Mouse (Mus musculus) gastrocnemius, adult 18-20 months (tissue): ENCODE measurements around the gene Camkk1. TPM values are rescaled to one million over a fixed set of nuclear protein-coding genes. Genes with fewer than 3 reads are reported as not detected.

Source experiments
- DNase-seq: peaks from one replicate; pipeline ENCODE4 v3.0.0; 2021; ENCODE audit warnings: low spot score
- long read RNA-seq, 2 experiments: library from polyadenylated mRNA; stranded (forward); transcript quantifications; one replicate each; pipeline ENCODE4 v2.0.0; 2021
- total RNA-seq, 2 experiments: library from RNA; stranded (reverse); gene quantifications; 2 replicates each; pipeline ENCODE4 v1.2.3; 2021

The Camkk1 gene
- under 1 TPM; 0.55 to 0.64 TPM for total RNA-seq
- long read RNA-seq, experiment 1, partial matches to known transcripts, result 0 of 2 reads
- long read RNA-seq, experiment 1, other reads (novel, unspliced or antisense), result 1 of 2 reads
- long read RNA-seq, experiment 2, partial matches to known transcripts, result 0 of 1 reads
- long read RNA-seq, experiment 2, other reads (novel, unspliced or antisense), result 1 of 1 reads

DNA sequence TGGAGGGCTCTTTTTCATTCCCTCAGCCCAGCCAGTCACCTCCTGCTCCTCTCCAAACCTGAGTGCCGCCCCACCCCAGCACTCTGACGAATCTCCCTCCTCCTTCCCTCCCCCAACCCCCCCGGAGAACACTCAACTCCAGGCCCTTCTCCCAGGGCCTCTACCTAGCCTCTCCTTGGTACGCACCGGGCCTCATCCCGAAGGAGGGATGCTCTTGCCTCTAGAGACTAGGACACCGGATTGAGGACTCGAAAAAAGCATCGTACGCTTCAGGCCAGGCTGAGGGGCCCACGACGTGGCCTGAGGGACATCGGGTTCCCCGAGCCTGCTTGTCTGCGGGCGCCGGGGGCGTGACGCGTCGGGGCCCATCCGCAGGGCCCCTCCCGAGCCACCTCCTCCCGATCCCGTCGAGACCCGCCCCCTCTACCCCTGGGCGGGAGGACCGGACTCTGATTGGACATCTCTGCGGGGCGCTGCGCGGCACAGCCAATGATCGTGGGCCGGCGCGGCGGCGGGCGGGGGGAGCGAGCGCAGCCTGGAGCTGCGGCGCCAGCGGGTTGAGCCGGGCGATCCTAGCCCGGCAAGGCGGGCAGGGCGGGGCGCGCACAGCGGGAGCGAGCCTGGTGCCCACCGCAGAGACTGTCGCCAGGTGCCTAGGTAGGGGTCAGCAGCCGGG, at the start of gene Camkk1:
Gene Camkk1, plus strand, starts transcription at position 538 of the 676 bp plus-strand sequence.
- DNase-seq, result peak; percentile 93

DNA sequence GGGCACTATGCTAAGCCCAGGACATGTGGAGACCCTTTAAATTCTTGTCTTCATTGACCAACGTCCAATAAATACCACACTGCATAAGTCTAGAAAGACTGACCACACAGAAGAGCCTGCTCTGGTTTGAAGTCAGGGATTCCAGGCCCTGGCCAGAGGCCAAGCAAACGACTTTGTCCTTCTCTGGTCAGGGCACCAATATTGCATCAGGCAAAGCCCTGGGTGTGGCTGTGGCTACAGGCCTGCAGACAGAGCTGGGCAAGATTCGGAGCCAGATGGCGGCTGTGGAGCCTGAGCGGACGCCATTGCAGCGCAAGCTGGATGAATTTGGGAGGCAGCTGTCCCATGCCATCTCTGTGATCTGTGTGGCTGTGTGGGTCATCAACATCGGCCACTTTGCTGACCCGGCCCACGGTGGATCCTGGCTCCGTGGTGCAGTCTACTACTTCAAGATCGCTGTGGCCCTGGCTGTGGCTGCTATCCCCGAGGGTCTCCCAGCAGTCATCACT, 43.8 kb upstream of the Camkk1 start:
- DNase-seq, result no peak

DNA sequence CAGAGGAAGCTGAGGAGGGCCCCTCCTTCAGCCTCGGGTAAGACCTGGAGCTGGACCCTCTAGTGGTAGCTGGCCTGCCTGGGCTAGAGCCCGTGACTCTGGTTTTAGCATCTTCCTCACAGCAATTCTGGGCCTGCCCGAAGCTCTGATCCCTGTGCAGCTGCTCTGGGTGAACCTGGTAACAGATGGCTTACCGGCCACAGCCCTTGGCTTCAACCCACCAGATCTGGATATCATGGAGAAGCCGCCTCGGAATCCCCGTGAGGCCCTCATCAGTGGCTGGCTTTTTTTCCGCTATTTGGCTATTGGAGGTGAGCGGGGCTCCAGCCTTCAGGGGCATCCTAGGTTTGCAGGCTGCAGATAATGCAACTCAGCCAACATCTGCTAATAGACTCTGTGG, 36.3 kb upstream of the Camkk1 start:
- no peak for DNase-seq

DNA sequence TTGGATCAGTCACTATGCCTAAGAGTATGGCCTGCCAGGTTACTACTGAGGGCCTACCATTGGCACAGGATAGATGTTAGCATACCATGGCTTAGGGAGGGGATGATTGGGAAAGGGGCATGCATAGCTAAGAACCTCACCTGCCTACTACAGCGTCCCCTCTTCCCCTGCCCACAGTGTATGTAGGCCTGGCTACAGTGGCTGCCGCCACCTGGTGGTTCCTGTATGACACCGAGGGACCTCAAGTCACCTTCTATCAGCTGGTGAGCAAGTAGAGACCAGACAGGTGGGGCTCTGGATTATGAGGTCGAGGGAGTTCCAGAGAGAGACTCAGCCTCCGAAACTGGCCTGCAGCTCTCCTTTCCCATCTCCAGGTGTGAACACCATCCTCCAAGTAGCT, 35.5 kb upstream of the Camkk1 start:
- DNase-seq, result no peak

DNA sequence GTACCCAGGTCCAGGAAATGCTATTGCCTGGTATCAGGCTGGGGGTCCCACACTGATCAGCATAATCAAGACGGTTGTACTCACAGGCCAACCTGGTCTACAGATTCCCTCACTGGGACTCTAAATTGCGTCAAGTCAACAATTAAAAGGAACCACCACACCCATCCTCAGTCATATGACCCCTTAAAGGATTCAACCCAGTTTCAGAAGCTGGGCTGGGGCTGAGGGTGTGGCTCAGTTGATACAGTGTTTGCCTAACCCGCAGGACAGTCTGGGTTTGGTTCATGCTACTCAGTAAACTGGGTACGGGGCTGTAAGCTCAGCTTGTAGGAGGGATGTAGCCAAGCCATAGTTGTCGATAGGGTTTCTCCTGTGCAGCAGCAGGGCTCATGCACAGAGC, 32.1 kb upstream of the Camkk1 start:
- no peak for DNase-seq

DNA sequence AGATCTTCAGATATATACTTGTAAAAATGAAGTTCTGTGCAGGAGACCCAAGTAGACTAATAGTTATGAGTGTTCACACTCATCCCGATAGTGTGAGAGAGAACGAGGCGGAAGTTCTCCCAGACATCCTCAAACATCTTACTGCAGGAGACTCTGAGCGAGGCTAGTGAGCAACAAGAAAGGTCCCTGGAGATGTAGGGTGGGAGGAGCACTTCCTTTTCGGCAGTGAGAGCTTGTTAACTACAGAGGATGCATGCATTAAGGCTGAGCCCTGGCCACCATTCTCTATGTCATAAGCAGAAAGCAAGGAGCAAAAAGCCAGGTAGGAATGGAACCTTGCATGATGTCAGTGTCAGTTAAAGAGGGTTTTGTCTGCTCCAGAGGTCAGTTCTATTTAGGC, 31.6 kb upstream of the Camkk1 start:
- no peak for DNase-seq

DNA sequence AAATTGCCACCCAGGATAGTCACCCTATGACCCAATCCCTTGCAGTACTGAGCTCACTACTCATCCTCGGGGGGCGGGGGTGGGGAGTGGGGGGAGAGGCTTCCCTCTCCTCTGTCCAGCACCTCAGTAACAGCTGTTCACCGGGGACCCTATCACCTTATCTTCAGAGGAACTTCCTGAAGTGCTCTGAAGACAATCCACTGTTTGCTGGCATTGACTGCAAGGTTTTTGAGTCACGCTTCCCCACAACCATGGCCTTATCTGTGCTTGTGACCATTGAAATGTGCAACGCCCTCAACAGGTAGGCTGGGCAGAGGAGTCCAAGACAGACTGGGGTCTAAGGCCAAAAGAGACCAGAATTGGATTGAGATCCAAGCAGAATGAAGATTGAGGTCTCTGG, 31.0 kb upstream of the Camkk1 start:
- DNase-seq, result no peak

DNA sequence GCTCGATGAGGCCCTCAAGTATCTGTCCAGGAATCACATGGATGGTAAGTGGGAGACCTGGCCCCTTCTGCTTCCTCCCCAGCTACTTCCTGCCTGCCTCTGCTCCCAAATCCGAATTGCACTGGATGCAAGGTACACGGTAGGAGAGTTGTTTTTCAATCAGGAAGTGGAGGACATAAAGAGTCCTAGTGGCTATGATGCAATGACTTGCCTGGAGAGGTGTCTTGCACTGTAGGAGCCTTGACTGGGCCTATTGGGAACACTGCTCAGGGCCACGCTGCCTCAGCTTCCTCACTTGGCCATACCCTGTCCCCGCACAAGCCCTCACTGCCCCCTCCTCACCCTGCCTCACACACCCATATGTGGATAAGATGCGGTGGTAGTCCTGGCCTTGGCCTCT, 29.8 kb upstream of the Camkk1 start:
- no peak for DNase-seq

DNA sequence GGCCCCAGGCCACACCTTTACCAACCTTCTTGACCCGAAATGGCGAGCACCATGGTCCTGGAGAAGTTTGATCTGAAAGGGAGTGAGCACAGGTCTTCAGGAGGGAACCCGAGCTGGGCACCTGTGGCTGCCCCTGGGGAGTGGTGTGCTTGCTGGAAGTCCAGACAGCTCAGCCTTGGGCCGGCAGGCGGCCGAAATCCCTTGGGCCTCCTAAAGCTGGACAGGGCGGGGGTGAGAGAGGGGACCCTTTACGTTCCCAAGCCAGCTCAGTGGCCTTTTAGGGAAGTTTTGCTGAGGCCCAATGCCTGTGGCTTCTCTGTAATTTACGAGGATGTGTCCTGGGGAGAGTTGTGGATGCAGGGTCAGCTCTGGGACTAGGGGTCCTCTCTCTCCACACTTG, 28.1 kb upstream of the Camkk1 start:
- DNase-seq, result no peak

DNA sequence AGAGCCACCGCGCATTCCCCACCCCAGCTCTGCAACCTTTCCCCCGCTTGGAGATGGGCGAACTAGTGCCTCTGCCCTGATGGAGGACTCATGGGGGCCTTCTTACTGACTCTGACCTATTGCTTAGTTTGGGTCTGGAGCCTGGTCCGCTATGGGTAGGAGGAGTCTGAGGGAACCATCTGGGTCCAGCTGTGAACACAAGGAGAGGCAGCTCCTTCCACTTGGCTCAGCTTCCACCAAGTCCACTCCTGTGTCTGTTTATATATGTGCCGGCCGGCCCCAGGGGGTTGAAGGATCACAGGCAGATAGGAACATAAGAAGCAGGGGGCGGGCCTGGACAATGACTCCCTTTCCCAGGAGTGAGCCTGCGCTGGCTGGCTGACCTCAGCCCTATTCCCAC, 26.8 kb upstream of the Camkk1 start:
- DNase-seq, result no peak

DNA sequence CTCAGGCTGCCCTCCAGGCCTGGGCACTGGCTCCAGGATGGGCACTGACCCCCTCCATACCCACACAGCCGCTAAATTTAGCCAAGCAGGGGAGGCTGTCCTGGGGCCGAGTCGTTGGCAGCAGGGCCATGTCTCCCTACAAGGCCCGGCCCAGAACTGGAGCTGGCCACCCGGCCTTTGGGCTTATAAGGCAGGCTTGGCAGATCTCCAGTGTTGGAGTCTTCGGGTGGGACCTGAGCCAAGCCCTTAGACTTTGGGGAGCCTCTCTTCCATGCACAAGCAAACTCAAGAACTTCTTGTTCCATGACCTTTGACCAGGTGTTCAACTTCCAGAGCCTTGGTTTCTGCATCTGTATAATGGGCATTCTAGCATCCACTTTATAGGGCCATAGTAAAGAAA, 22.5 kb upstream of the Camkk1 start:
- no peak for DNase-seq

DNA sequence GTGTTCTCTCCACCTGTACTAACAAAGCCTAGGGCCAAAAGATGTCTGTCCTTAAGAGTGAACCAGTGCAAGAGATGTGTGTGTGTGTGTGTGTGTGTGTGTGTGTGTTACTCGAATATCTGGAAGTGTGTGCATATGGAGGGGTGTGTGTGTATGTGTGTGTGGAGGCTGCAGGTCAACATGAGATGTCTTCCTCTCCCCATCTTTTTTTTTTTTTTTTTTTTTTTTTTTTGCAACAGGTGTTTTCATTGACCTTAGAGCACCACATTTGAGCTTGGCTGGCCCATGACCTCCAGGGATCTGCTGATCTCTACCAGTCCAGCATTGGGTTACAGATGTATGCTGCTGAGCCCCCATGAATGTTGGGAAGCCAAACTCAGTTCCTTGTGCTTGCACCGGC, 22.0 kb upstream of the Camkk1 start:
- no peak for DNase-seq

DNA sequence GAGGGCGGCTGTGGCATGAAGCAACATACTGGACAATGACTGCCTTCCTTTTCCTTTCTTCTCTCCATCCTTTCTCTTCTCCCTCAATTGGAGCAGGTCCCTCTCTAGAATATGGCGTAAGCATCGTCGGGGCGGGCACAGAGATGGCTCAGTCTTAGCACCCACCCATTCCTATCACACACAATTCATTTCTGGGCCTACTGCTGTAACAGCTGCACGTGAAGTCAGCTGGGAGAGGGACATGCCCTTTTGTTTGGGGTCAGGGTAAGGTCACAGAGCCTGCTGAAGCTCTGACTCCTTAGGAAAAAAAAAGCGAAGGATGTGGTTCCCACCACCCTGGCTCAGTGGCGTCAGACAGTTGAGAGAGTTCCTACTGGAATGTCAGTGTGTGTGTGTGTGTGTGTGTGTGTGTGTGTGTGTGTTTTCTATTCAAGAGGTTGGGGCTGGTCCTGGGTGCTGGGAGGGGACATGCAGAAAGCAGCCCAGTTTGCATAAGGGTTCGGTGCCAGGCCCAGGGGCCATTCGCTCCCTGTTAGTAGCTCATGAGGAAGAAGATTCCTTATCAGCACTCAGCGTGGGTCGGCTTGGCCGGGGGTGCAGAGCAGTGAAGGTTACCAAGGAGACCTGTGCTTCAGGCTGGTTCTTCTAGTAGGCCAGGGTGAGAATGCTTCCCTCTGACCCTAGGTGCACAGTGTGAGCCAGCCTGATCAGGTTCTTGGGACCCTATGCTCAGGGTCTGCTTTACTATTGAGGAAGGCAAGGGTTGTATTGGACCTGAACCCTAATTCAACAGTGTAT, 21.1 kb upstream of the Camkk1 start:
- no peak for DNase-seq

DNA sequence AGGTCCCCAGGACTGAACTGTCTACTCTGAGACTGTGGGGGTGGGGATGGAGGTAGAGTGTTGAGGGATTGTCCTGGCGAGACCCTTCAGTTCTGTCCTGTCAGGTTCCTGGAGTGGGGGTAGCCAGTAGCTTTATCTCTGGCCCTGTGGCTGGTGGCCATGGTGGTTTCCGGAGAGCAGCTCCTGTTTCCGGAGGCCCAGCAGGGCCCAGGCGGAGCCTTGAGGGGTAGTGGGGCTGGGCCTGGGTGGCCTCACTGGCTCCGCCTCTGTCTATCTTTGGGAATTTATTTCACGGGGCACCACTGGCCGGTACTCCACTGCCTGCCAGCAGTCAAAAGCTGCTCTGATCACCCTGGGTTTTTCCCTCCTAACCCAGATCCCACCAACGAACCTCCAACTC, 20.0 kb upstream of the Camkk1 start, which contains the start of gene P2rx1:
Gene P2rx1, plus strand, starts transcription at position 333 of the 400 bp plus-strand sequence.
- no peak for DNase-seq

DNA sequence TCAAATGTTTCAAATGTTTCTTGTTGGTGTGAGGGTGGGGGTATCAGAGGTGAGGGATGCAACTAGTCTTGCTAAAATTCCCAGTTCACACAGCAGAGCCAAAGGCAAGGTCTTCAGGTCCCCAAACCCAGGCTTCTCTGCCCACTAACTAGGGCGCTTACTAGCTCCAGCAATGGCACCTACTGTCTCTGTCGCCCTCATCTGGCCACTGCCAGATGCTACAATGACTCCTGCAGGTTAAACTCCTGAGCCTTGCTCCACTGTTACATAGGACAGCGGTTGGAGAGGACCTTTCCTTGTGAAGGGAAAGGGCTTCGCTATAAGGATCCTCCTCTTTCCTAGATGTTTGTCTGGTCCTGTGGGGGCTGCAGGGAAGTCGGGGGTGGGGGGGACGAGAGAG, 17.8 kb upstream of the Camkk1 start:
- peak; percentile 67 for DNase-seq

DNA sequence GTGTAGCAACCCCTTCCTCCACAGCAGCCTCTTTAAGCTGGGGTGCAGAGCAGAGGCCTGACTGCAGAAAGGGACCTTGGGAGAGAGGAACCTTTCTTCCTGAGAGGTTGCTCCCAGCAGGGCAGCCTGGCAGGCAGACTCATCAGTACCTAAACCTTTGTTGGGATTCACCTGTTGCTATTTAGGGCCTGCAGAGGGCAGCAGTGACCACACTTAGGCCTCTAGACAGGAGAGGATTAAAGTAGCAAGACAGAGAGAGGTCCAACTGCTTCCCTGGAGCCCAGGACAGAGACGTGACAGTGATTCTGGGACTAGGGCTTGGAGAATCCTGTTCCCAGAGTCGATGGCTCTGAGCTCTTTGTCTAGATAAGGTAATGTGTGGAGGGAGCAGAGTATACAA, 12.4 kb upstream of the Camkk1 start:
- DNase-seq, result peak; percentile 59

DNA sequence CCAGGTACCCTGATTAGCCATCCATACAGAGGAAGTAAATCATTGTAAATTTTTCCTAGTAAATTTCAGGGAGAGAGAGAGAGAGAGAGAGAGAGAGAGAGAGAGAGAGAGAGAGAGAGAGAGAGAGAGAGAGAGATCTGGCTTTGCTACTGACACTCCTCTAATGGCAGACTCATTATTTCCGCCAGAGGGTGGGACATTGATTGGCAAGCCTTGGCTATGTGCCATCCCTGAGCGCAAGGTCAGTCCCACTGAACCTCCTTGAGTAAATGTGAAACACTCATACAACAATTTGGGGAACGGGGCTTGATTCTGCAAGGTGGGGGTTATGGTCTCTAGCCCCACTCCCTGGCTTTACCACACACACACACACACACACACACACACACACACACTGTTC, 11.7 kb upstream of the Camkk1 start:
- no peak for DNase-seq

DNA sequence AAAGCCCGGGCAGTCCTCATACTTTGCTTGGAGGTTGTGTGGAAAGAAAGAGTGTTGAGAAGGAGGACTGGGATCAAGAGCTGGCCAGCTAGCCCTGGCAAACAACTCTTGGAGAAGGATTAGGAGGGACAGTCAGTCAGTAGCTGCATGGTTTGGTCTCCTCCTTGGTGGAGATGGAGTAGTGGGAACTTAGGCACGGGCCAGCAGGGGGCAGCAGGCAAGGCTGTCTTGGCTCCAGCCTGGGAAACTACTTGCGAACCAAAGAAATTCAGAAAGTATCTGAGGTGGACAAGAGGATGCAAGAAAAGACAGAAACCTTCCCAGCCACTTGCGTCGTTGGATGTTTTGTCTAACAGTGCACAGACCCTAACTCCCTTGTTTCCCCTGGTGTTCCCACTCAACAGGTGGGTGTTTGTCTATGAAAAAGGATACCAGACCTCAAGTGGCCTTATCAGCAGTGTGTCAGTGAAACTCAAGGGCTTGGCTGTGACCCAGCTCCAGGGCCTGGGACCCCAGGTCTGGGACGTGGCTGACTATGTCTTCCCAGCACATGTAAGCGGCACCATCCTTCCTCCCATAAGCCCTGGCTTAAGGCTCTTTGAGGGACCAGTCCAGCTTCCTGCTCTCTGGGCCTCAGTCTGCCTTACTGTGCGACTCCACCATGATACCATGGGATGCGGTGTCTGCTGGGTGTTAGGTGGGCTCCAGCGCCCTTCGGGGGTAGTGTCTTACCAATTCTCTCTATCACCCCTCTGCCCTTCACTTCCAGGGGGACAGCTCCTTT, 10.9 kb upstream of the Camkk1 start:
- peak; percentile 66 for DNase-seq

DNA sequence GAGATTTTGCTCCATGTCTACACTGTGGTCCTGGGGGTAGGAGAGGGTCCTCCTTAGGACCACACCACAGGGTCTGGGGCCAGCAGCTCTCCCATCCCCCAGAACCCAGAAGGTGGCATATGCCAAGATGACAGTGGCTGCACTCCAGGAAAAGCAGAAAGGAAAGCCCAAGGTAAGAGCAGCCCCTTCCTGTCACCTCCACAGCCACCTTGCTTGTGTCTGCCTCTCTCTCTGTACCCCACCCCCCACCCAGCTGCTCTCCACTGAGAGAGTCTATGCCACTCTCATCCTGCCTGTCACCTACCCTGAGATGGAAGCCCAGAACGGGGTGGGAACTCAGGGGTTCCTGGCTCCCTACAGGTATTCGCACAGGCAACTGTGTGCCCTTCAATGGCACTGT, 10.0 kb upstream of the Camkk1 start:
- no peak for DNase-seq

DNA sequence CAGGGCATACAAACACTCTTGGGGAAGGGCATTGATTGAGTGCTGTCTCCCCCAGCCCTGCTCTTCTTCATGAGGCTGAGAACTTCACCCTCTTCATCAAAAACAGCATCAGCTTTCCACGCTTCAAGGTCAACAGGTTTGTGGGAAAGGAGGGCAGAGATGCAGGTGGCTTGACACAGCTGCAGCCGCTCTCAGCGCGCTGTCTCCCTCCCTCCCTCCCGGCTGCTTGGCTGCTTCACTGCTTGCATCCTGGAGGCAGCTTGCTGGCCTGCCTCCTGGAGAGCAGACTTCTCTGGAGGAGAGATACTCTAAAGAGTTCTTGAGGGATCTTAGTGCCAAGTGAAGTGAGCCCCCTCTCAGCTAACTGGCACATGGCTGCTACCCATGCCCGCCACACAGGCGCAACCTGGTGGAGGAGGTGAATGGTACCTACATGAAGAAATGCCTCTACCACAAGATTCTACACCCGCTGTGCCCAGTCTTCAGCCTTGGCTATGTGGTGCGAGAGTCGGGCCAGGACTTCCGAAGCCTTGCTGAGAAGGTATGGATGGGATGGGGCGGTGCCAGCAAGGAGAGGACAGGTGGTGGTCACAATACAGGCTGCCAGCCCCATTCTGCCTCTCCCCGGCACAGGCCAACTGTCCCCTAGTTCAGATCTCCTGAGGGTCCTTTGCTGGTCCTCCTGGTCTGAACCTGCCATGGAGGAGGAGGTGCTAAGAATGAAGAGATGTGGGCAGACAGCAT, 9.1 kb upstream of the Camkk1 start:
- DNase-seq, result no peak

DNA sequence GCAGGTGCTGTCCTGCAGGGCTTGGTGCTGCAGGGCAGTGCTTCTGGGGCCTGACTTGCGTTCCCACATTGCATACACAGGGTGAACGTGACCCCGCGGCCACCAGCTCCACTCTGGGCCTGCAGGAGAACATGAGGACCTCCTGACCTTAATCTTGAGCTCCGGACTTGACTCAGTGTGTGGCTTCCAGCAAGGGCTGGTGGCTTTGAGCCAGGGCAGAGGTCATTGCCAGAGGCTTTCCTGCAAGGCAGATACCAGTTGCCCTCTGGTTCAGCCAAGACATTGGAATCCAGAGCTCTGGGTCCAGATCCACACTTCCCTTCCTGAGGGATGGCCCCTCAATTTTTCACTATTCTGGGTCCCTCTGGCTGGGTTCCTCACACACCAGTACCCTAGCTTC, 4.8 kb upstream of the Camkk1 start:
- peak; percentile 29 for DNase-seq
